In the genomic region with DNA sequence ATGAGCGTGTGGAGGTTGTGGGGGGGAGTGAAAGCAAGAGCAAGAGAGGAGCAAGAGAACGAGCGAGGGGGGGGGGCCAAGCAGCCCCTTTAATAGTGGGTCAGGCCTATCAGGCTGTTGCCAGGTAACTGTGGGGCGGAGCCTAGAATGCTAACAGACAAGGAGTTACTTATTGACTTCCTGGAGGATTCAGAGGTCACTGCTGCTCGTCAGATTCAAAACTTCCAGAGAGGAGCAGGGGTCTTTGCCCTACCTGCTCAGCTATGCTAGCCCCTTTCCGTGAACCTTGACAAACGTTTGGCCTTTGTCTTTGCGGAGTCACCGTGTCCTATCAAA, we compare ENCODE assay signal across 8 mouse cellular contexts. TPM values are rescaled to one million over a fixed set of nuclear protein-coding genes. Genes with fewer than 3 reads are reported as not detected.
A peak's percentile ranks its signal among the peaks of the same experiment; 100 is the strongest.
DNase-seq lines count a peak whose midpoint lies in the region; ATAC-seq lines count a peak whose summit lies in the region.

No protein-coding gene starts in this region.

- H3K4me3 ChIP-seq in liver, embryonic 16.5 days (ENCODE audit: low read depth, low read length): no peak overlapping the region
- peak overlapping the region; percentile 19 for H3K4me3 ChIP-seq in stomach, embryonic 16.5 days (replicated peaks; ENCODE audit: low read length)

- no peaks in the 10 kb centered on the region for H3K9me3 ChIP-seq in liver, embryonic 16.5 days (replicated peaks; ENCODE audit: control insufficient read depth, low read length)
- H3K9me3 ChIP-seq in stomach, embryonic 16.5 days (replicated peaks; ENCODE audit: control insufficient read depth, low read length): no peaks in the 10 kb centered on the region

- H3K36me3 ChIP-seq in liver, embryonic 16.5 days (ENCODE audit: control insufficient read depth, insufficient read depth): no peaks in the 10 kb centered on the region
- no peaks in the 10 kb centered on the region for H3K36me3 ChIP-seq in stomach, embryonic 16.5 days (ENCODE audit: control insufficient read depth, insufficient read depth, low read length)

- peak overlapping the region; percentile 12; the same call in 1 of the 2 replicates for H3K4me2 ChIP-seq in liver, embryonic 16.5 days (ENCODE audit: low read depth, low read length)
- H3K4me2 ChIP-seq in stomach, embryonic 16.5 days (ENCODE audit: low read depth, low read length): peak overlapping the region; percentile 51

- peak; percentile 40 for DNase-seq in urinary bladder, postnatal 25 days (ENCODE audit: low spot score)
- no peak for DNase-seq in urinary bladder, postnatal 10 days (ENCODE audit: low spot score)
- peak; percentile 87 for DNase-seq in kidney, adult 11 months
- DNase-seq in frontal cortex, postnatal 14 days (ENCODE audit: low spot score in 2 of 2): no peak
- no peak for DNase-seq in right cerebral cortex, postnatal 4 days

- H3K27ac ChIP-seq in liver, embryonic 16.5 days (ENCODE audit: low read length): peak overlapping the region; percentile 34; the same call in 1 of the 2 replicates
- H3K27ac ChIP-seq in stomach, embryonic 16.5 days (ENCODE audit: low read length): peak overlapping the region; percentile 92

- H3K4me1 ChIP-seq in liver, embryonic 16.5 days (ENCODE audit: control insufficient read depth, low read depth, low read length): no peaks in the 10 kb centered on the region; the same call in 1 of the 2 replicates
- peaks cover 12% of the 10 kb centered on the region; the same call in 1 of the 2 replicates for H3K4me1 ChIP-seq in stomach, embryonic 16.5 days (ENCODE audit: control insufficient read depth, insufficient read depth, low read length)

- 35% methylated on average over 9 of the region's 9 CpGs for WGBS in liver, embryonic 16.5 days (ENCODE audit: insufficient replicate concordance)
- WGBS in stomach, embryonic 16.5 days: 18% methylated on average over 9 of the region's 9 CpGs

- H3K9ac ChIP-seq in liver, embryonic 16.5 days (ENCODE audit: low read depth, low read length): no peak overlapping the region
- H3K9ac ChIP-seq in stomach, embryonic 16.5 days (ENCODE audit: low read length): peak overlapping the region; percentile 50; the same call in 1 of the 2 replicates

- peak; percentile 73 for ATAC-seq in liver, embryonic 16.5 days (ENCODE audit: low read depth)
- ATAC-seq in stomach, embryonic 16.5 days (ENCODE audit: insufficient read depth, low FRiP score): peak; percentile 86; the same call in 1 of the 2 replicates
- ATAC-seq in granulocyte monocyte progenitor cell, adult 5-6 weeks (replicated peaks; ENCODE audit: poor library complexity, severe bottlenecking): no peak

- no peaks in the 10 kb centered on the region for H3K27me3 ChIP-seq in liver, embryonic 16.5 days (ENCODE audit: control insufficient read depth, insufficient read depth, low read depth, low read length)
- no peaks in the 10 kb centered on the region for H3K27me3 ChIP-seq in stomach, embryonic 16.5 days (ENCODE audit: control insufficient read depth, insufficient read depth, low read length)

RNA-seq across cellular contexts. Expression of a gene that starts 34.5 kb away (rescaled TPM):
- polyA plus RNA-seq in liver, embryonic 16.5 days (2015; fragmentation: Nextera tagmentation; extraction: Ambion mirVana): 47.0 and 61.6 TPM in 2 replicates
- polyA plus RNA-seq in stomach, embryonic 16.5 days (2015; fragmentation: Nextera tagmentation; extraction: Ambion mirVana): 74.0 and 88.1 TPM in 2 replicates
- total RNA-seq in granulocyte monocyte progenitor cell, adult 5-6 weeks (2014; fragmentation: Nextera tagmentation): not detected in 2 replicates
- total RNA-seq in granulocyte monocyte progenitor cell, adult 5-6 weeks (2017): 0.46 TPM in 1 of 2 replicates, not detected in the other

RNA-seq across cellular contexts. Expression of a gene that starts 46.7 kb away (rescaled TPM):
- 20.3 and 20.7 TPM in 2 replicates for polyA plus RNA-seq in liver, embryonic 16.5 days (2015; fragmentation: Nextera tagmentation; extraction: Ambion mirVana)
- polyA plus RNA-seq in stomach, embryonic 16.5 days (2015; fragmentation: Nextera tagmentation; extraction: Ambion mirVana): 39.5 and 39.9 TPM in 2 replicates
- total RNA-seq in granulocyte monocyte progenitor cell, adult 5-6 weeks (2014; fragmentation: Nextera tagmentation): 43.0 and 62.0 TPM in 2 replicates
- 45.3 and 47.9 TPM in 2 replicates for total RNA-seq in granulocyte monocyte progenitor cell, adult 5-6 weeks (2017)

Comparison
In these comparisons a context has a peak if more than half of its experiments do, and no peak if none do; other contexts are left out.
1. DNase-seq: peak in urinary bladder, postnatal 25 days (single experiment) and kidney, adult 11 months (single experiment); none in urinary bladder, postnatal 10 days (single experiment), frontal cortex, postnatal 14 days (0 of 2) and right cerebral cortex, postnatal 4 days (single experiment).